9 mouse cellular contexts compared by ENCODE assay signal in genomic region chr2:156305818-156306217, GRCm38 (mm10). TPM values are rescaled to one million over a fixed set of nuclear protein-coding genes. Genes with fewer than 3 reads are reported as not detected.
DNase-seq lines count a peak whose midpoint lies in the region; ATAC-seq and TF ChIP-seq lines count a peak whose summit lies in the region.
"Had no signal": no experiment of that assay in that cellular context is flagged by ENCODE, and none has a peak within 500 bp of the region (broad histone marks: within the 10 kb centered on the region; RNA-seq: fewer than 3 reads in every experiment).

No protein-coding gene starts in this region.

- peak; percentile 36; the same call in 1 of the 2 replicates for ATAC-seq in intestine, embryonic 15.5 days

- peak; percentile 38; the same call in 1 of the 2 replicates for TF ChIP-seq CTCF in kidney, adult 2 months (conservative IDR thresholded peaks at IDR 0.05; ENCODE audit: insufficient read depth, insufficient read length, low read depth, low read length)

- peaks cover 3% of the 10 kb centered on the region; the same call in 1 of the 2 replicates for H3K4me1 ChIP-seq in kidney, adult 2 months (ENCODE audit: control insufficient read depth, insufficient read depth, low read length)
- H3K4me1 ChIP-seq in intestine, embryonic 15.5 days (replicated peaks) = no peaks in the 10 kb centered on the region; the same call in 1 of the 2 replicates
- H3K4me1 ChIP-seq in forebrain, embryonic 10.5 days = no peaks in the 10 kb centered on the region
- H3K4me1 ChIP-seq: embryonic facial prominence, embryonic 12.5 days had no signal

- peaks cover 2% of the 10 kb centered on the region; the same call in 1 of the 2 replicates for H3K36me3 ChIP-seq in kidney, adult 2 months (ENCODE audit: control insufficient read depth, insufficient read depth, low read length)
- H3K36me3 ChIP-seq in intestine, embryonic 15.5 days = peaks cover 3% of the 10 kb centered on the region; the same call in 1 of the 2 replicates
- peaks cover 92% of the 10 kb centered on the region for H3K36me3 ChIP-seq in forebrain, embryonic 10.5 days (replicated peaks)

- no peak overlapping the region for H3K4me3 ChIP-seq in kidney, adult 2 months (ENCODE audit: insufficient read depth, low read depth, low read length)
- no peak overlapping the region for H3K4me3 ChIP-seq in intestine, embryonic 15.5 days (replicated peaks)
- H3K4me3 ChIP-seq in forebrain, embryonic 10.5 days = no peak overlapping the region
- H3K4me3 ChIP-seq: embryonic facial prominence, embryonic 12.5 days had no signal

- H3K27ac ChIP-seq in kidney, adult 2 months (ENCODE audit: insufficient read depth, low read depth, low read length) = no peak overlapping the region
- no peak overlapping the region for H3K27ac ChIP-seq in intestine, embryonic 15.5 days
- no peak overlapping the region for H3K27ac ChIP-seq in forebrain, embryonic 10.5 days
- H3K27ac ChIP-seq: embryonic facial prominence, embryonic 12.5 days had no signal

- H3K27me3 ChIP-seq in kidney, adult 2 months (replicated peaks; ENCODE audit: control insufficient read depth, insufficient read depth, low read length) = no peaks in the 10 kb centered on the region
- H3K27me3 ChIP-seq in intestine, embryonic 15.5 days (replicated peaks) = no peaks in the 10 kb centered on the region
- no peaks in the 10 kb centered on the region for H3K27me3 ChIP-seq in forebrain, embryonic 10.5 days (ENCODE audit: poor library complexity, severe bottlenecking)
- H3K27me3 ChIP-seq: embryonic facial prominence, embryonic 12.5 days had no signal

- H3K9ac ChIP-seq in intestine, embryonic 15.5 days = no peak overlapping the region
- H3K9ac ChIP-seq: embryonic facial prominence, embryonic 12.5 days had no signal

- WGBS in kidney, adult 2 months = 89% methylated on average over 2 of the region's 2 CpGs
- WGBS in intestine, embryonic 15.5 days = 73% methylated on average over 2 of the region's 2 CpGs
- WGBS in forebrain, embryonic 10.5 days = 79% methylated on average over 2 of the region's 2 CpGs

- peak; percentile 18 for DNase-seq in kidney, adult 2 months
- DNase-seq in kidney, adult 18-20 months = no peak
- DNase-seq in CD4-positive, CD25-positive, alpha-beta regulatory T cell, adult 2 months (ENCODE audit: low read depth, low spot score) = peak; percentile 75
- peak; percentile 44 for DNase-seq in adipocyte (ENCODE audit: low spot score)
- DNase-seq in urinary bladder, postnatal 10 days (ENCODE audit: low spot score) = no peak
- DNase-seq in forebrain, embryonic 10.5 days (ENCODE audit: extremely low spot score, low spot score) = no peak
- no peak for DNase-seq in urinary bladder, adult 18-20 months (ENCODE audit: low spot score in 2 of 2)

- no peaks in the 10 kb centered on the region for H3K9me3 ChIP-seq in intestine, embryonic 15.5 days
- H3K9me3 ChIP-seq in forebrain, embryonic 10.5 days = no peaks in the 10 kb centered on the region
- H3K9me3 ChIP-seq: embryonic facial prominence, embryonic 12.5 days had no signal

- no peak overlapping the region for H3K4me2 ChIP-seq in intestine, embryonic 15.5 days (replicated peaks)
- H3K4me2 ChIP-seq: embryonic facial prominence, embryonic 12.5 days had no signal

- no peak for TF ChIP-seq POLR2A in kidney, adult 2 months (IDR thresholded peaks at IDR 0.05; ENCODE audit: low read depth, low read length)

RNA-seq across cellular contexts. Expression of gene Cnbd2, which starts 6.3 kb away (rescaled TPM):
- polyA plus RNA-seq in kidney, adult 2 months (2012; rRNA removed) = 2.5 and 2.8 TPM in 2 replicates
- polyA plus RNA-seq in intestine, embryonic 15.5 days (2015; fragmentation: Nextera tagmentation; extraction: Ambion mirVana) = 4.4 and 5.0 TPM in 2 replicates
- polyA plus RNA-seq in forebrain, embryonic 10.5 days (2016; fragmentation: Nextera tagmentation; extraction: Ambion mirVana) = 2.5 and 2.6 TPM in 2 replicates

RNA-seq across cellular contexts. Expression of gene Scand1, which starts 6.7 kb away (rescaled TPM):
- polyA plus RNA-seq in kidney, adult 2 months (2012; rRNA removed) = 154 and 230 TPM in 2 replicates
- polyA plus RNA-seq in intestine, embryonic 15.5 days (2015; fragmentation: Nextera tagmentation; extraction: Ambion mirVana) = 62.8 and 75.2 TPM in 2 replicates
- polyA plus RNA-seq in forebrain, embryonic 10.5 days (2016; fragmentation: Nextera tagmentation; extraction: Ambion mirVana) = 49.0 and 52.1 TPM in 2 replicates

Comparison
In these comparisons a context has a peak if more than half of its experiments do, and no peak if none do; other contexts are left out.
1. DNase-seq: peak in kidney, adult 2 months (single experiment), CD4-positive, CD25-positive, alpha-beta regulatory T cell, adult 2 months (single experiment) and adipocyte (single experiment); none in kidney, adult 18-20 months (single experiment), urinary bladder, postnatal 10 days (single experiment), forebrain, embryonic 10.5 days (single experiment) and urinary bladder, adult 18-20 months (0 of 2).